Mouse (Mus musculus) heart, adult 8-10 months (tissue): ENCODE measurements around the gene Naaladl2. TPM values are rescaled to one million over a fixed set of nuclear protein-coding genes. Genes with fewer than 3 reads are reported as not detected.

Experiments used
- DNase-seq: peaks from one replicate; pipeline ENCODE4 v3.0.0; 2022; ENCODE audit warnings: low spot score
- total RNA-seq, 4 experiments: library from RNA; stranded (reverse); gene quantifications; 2 replicates each; pipeline ENCODE4 v1.2.4; 2022

Gene Naaladl2
- total RNA-seq, 4 experiments from 2014 or later: 0.06 to 0.60 (median 0.21) TPM

DNA sequence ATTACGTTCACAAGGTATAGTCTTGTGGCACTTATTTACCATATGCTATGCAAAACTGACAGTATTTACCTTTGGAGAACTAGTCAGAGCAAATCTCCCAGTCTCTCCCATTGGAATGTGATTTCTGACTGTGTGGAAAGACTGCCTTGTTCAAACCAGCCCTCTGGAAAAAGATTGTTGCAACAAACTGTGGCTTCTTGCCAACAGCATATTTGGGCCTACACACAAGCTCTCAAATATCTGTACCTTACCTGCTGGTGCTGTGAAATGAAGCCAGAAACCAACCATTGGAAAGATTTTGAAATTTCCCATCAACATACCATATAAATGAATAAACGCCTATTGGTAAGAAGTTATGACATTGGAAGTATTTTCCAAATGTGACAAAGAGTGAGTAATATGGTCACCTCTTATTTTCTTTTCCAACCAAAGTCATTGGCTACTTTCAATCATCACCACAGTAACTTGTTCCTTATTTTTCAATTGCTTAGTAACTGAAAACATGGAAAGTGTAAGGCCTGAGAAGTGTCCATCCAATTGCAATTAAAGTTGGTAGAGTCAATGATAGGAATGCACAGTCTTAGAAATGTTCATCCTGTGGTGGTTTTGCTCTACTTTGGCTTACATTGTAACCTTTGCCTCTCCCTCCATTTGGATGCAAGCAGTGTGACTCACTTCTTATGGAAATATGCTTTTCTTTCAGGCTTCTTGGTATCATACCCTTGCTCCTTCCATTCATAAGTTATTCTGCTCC is 453.7 kb downstream of the Naaladl2 start:
- DNase-seq: no peak

- no peak for DNase-seq
Observed at GRCm38 (mm10) chr3:24670500-24670899, 473.6 kb downstream of the Naaladl2 start.

DNA sequence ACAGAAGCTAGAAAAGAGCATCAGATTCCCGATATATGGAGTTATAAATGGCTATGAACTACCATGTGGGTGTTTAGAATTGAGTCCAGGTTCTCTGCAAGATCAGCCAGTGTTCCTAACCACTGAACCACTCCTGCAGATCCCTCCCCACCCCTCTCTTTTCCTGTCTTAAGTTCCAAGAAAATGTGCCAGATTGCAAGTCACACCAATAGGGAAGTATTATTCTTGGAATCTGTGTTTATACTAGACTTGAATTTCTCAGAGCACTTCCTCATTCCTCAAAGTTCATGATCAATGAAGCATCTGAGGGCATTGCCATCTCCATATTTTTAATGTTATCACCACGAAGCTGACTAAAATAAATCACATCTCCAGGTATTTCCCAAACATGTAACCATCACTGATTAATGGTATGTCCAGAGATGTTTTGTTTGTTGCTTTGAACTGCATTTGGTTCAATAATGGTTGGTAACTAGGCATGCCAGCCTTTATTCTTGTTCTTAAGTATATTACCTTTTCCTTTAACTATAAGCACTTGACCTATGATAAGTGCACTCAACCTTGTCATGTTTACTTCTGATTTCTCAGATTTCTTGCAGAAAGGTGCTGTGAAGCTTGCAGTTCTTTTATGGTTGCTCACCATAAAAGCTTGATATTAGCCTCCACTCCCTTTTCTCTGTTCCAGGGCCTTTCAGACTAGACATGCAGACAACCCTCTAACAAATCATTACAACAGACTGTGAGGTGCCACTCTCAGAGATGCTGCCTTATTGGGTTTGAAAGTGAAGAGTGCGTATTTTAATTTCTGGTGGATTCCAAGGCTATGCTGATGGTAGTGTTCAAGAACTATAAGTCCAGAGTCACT is 475.8 kb downstream of the Naaladl2 start:
- no peak for DNase-seq

DNA sequence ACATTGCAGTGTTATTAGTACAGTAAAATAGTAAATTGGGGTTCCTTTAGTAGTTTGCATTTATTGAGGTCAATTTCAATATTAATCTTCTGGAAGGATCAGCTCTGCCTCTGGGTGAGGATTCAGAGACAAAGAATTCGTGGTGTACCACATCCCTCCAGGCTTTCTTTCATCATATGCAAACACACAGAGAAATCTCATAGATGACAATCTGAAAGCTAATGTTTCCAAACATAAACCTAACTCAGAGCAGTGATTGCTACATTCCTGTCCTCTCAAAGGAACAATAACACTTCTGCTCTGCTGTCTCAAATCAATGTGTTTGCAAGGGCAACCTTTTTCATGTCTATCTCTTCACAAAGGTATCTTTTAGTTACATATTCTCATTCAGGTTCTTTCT is 478.7 kb downstream of the Naaladl2 start:
- DNase-seq: no peak

DNA sequence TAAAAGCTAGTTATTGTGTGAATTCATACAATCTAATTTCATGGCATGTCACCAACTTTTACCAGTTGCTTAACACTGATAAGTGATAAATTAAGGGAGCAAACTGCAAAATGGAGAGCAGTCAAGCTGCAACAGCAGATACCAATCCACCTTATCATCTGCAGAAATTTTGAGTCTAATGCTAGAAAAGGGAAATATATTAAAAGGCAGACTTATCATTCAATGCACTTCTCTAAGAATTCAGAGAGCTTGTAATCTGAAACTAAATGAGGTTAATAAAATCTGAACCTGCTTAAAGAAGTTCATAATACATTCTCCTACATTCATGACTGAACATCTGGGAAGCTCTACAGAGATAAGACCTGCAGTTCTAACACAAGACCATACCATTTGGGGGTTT is 480.3 kb downstream of the Naaladl2 start:
- no peak for DNase-seq

DNA sequence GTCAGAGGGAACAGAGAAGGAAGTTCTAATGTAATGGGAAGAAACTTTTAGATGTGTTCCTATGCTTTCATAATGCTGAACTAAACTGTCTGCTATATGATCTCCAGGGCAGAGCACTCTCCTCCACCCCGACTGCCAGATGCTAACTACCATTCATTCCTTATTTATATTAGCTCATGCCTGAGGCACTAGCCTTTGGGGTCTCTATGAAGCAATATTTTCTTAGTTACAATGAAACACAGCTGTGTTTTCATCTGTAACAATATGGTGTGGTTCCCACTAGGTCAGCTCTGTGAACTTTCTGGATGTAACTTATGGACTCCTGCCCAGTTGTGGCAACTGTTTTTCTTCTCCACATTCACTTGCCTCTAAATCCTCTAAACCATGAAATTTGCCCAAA is 514.0 kb downstream of the Naaladl2 start:
- DNase-seq: no peak

DNA sequence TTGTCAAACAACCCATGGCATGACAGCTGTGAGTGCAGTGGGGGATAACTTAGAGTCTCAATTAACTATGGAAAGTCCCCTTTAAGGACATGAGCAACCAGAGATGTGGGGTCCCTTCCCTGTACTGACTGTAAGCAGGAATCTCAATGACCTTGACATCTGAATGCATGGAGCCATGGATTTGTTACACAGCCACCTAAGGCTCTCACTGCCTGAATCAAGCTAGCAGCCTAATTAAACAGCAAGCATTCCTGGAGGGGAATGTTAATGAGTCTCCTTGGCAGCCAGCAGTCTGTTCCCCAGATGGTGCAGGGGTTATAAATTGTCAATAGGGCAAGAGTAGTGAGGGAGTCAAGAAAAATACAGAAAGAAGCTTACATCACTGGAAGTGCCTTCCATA is 538.6 kb downstream of the Naaladl2 start:
- no peak for DNase-seq

DNA sequence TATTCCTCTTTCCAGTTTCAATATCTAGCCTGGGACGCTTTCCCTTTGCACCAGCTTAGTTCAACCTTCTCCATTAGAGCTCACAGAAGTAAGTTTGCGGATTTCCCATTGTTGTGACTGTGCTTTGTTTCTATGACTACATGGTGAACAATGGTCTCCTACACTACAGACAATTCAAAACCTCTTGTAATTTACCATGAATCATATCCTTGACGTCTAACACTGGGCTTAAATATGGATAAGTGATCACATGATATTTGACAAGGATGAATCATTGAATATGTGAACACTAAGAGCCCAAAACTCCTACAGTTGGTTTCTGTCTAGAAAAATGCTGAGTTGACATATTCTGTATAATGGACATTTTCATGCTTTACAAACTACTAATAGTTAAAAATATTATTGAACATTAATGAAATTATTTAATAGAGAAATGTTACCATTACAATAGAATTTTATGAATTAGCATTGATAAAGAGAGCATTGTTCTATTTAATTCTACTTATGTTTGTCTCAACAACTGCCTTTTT is 539.2 kb downstream of the Naaladl2 start:
- no peak for DNase-seq

DNA sequence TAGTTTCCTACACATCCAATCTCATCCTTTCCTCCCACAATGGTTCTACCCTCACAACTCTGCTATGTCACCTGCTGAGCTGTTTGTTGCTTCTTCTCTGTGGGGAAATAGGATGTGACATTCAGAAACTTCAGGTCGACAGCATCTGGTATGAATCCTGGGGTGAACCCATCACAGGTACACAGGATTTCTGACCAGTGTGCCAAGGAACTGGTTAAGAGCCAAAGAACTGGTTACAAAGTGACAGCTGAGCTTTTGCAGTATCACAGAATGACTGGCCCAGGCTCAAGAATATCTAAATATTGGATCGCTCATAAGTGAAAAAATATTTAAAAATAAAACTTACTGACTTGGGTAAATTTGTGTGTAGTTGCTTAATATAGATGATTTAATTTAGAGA is 548.6 kb downstream of the Naaladl2 start:
- no peak for DNase-seq

DNA sequence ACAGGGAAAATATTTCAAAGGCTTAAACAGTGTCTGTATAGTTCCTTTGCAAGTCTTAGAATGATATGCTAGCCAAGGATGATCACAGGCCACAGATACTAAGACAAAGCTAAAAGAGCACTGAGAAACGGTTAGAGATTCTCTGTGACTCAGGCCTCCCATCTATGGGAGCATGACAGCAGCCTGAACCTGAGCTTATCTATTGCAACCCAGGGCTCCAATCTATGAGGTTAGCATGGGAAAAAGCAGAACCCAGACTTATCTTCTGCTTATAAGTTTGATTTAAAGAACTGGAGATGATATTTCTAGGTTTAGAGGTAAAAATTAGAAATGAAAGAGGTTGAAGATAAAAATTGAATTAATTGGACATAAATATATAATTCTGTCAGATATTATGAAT is 587.4 kb downstream of the Naaladl2 start:
- no peak for DNase-seq

DNA sequence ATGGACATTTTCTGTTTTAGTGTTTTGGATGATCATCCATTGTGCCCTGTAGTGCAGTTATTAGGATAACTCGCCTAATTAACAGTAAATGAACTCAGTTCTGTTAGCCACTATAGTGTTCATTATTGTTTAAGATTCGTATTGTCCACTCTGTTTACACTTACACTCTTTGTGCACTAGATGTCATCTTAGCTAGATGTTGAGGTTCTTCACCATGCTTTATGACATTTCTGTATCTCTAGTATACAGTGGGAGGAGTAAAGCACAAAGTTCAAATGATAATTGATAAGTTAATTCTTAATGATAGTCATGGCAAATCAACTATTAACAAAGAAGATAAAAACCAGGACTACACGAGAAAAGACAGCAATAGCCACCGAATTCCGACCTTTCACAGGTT is 590.4 kb downstream of the Naaladl2 start:
- no peak for DNase-seq

GRCm38 (mm10) chr3:24552631-24553030 is 591.4 kb downstream of the Naaladl2 start:
- no peak for DNase-seq

DNA sequence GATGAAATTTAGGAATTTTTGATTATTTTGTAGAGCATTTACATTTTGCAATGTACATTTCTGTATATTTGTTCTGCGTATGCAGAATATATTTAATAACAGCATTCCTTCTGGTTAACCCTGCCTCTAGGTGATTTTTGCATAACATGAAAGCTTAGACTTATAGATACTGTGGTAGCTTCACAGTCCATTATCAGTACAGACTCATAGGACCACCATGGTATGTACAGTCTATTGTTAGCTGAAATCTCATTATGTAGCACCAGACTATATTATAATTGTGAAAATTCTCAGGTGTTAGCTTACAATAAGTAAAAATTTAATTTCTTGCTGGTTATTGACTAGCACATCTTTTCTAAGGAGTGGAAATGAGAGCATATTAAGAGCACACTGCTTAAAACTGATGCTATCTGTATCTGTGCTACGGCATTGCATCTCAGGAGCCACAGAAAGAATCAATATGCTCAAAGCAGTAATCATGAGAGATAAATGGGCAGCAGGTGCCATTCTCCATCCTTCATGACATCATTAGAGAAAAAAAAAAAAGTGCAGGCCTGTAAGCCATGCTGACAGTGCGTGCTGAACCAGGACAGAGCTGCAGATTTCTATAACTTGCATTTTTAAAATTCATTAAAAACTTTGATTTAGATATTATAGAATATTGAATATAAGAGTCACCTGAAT is 610.1 kb downstream of the Naaladl2 start:
- no peak for DNase-seq

GRCm38 (mm10) chr3:24514918-24515317 is 629.1 kb downstream of the Naaladl2 start:
- DNase-seq: no peak

DNA sequence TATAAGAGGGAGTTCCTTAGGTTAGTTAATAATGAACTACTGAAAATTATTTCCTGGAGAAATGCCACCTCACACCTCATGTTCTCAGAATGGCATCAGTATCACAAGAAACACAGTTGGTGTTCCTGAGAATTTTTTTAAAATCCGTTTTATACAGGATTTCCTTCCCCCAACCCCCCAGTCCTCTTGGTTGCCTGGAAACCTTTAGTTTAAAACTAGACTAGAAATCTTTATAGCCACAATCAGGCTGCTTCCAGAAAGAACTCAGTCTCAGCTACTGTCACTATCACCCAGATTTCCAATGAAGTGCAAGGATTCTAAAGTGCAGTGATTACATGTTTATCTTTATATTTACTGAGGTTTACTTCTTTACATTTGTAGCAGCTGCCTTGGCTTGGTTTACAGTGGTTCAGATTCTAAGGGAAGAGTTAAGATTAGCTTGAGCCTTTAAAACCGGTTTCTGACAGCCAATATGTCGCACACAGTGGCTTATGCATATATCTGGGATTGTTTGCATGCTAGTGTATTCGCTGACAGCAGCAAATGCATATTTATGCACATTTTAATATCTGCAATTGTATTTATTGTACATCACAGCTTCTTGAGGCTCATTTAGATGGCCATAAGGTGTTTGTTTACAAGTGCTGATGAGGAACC is 657.5 kb downstream of the Naaladl2 start:
- DNase-seq: no peak

DNA sequence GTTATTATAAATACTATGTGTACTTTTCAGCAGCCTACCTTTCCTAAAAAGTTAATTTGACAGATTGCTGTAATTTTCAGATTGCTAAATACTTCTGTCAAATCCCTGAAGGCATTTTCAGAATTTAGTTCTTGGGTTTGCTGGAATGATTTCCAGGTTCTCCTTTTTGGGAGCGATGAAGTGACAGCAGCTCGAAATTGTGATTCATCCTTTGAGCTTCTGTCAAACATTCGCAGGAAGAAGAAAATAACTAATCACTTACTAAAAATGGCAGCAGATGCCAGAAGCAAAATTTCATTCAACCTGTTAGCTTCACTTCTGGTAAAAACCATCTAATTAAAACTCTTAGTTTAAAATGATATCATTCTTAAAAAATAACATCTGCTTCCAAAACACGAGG is 680.1 kb downstream of the Naaladl2 start:
- DNase-seq: no peak

DNA sequence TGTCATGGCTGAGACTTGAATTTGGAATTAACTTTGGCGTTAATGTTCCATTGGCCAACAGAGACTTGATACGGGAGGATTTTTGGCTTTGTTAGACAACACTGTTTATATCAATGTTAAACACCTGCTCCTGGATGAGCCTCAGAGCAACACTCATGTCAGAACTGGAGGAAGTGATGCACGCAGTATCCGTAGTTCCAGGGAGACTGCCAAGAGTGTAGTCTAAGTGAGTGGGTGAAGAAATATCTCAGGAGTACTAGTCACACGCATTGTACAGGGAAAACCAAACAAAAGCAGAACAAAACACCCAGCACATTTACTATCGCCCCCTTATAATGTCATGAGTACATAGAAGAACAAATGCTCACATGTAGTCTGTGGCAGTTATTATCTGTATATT is 703.4 kb downstream of the Naaladl2 start:
- no peak for DNase-seq

DNA sequence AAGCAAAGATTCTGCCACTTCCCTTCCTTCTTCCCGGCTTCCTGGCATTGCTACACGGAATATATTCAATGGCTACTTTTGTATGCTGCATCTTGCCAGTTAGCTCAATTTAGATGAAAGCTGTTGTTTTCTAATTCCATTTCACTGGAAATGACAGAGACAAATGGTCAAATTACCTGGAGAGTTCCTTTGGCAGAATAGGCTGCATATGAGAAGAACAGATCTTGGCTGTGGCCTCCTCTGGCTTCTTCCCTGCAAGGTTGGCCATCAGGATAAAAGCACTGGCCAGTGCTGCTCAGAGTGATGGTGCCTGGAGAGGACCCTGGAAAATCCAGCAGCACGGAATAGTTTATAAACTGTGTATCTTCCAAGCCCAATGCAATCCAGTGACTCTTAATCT is 711.3 kb downstream of the Naaladl2 start:
- no peak for DNase-seq

DNA sequence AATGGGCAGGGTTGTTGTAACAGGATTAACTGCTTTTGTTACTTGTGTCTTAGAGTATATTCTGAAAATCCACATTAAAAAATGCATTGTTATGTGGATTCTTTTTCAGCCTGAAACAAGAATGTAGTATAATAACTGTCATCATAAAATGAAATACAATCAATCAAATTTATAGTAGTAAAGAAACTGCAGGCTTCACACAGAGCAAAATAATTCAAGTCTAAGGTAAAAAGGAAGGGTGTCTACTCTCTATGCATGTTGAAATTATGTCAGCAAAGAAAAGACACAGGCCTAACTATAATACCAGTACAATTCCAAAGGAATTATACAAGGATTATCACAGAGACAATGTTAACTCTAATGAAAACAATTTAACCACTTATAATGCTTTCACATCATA is 752.3 kb downstream of the Naaladl2 start:
- no peak for DNase-seq

DNA sequence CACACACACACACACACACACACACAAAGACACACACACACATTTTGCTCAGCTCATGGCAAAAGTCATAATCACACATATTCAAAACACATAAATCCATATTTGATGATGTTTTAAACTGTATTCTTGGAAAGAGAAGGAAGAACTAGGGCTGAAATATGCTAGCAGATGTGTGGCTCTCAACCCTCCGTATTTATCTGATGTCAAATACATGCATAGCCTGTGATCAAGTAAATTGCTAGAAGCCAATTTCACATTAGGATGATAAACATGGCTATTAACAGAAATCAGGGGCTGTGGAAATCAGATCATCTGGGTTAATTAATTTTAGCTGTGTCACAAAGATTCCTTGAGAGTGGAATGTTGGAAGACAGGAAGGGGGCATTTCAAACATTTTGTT is 752.8 kb downstream of the Naaladl2 start:
- DNase-seq: no peak

DNA sequence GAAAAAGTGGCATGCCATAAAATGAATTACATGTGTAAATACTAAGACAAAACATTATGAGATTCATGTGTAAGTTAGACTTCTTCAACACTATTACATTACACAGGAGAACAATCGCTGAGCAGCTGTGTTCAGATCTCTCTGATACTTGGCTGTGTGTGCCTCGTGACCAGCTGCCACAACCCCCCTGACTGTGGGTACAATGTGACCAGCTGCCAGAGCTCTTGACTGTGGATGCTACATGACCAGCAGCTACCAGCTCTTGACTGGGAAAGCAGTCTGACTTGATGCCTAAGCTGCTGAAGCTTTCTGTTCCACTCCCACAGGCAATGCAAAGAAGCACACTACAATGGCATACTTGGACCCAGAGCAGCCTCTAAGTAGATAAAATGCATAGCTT is 789.1 kb downstream of the Naaladl2 start:
- DNase-seq: no peak
